Mouse (Mus musculus) small intestine, adult 2 months (tissue): ENCODE measurements around the gene Rfx3. TPM values are rescaled to one million over a fixed set of nuclear protein-coding genes. Genes with fewer than 3 reads are reported as not detected.

Experiments used
- H3K27ac ChIP-seq: fragments of 200-500 bp; 2 replicates; pipeline ENCODE4 v1.5.1; 2012; ENCODE audit warnings: low read depth, low read length, control low read depth, inconsistent platforms; ENCODE audit not compliant: insufficient read depth
- H3K27me3 ChIP-seq: fragments of 200-500 bp; 2 replicates; pipeline ENCODE4 v1.6.1; 2012; ENCODE audit warnings: mild to moderate bottlenecking, moderate library complexity, low read length, inconsistent platforms; ENCODE audit not compliant: control insufficient read depth, insufficient read depth
- H3K36me3 ChIP-seq: fragments of 200-500 bp; 2 replicates; pipeline ENCODE4 v1.6.1; 2012; ENCODE audit warnings: mild to moderate bottlenecking, low read length, control low read depth, inconsistent platforms; ENCODE audit not compliant: control insufficient read depth, insufficient read depth
- H3K4me1 ChIP-seq: fragments of 200-500 bp; 2 replicates; pipeline ENCODE4 v1.6.1; 2012; ENCODE audit warnings: low read length, inconsistent platforms, mixed read lengths; ENCODE audit not compliant: control insufficient read depth, insufficient read depth, insufficient read length
- H3K4me3 ChIP-seq: fragments of 200-500 bp; 2 replicates; pipeline ENCODE4 v1.5.1; 2012; ENCODE audit warnings: low read depth, mild to moderate bottlenecking, control low read depth, inconsistent platforms, low read length, moderate library complexity
- CTCF ChIP-seq: fragments of 200-500 bp; IDR thresholded peaks from 2 replicates; pipeline ENCODE4 v1.5.1; 2012; ENCODE audit warnings: low read depth, mild to moderate bottlenecking, control low read depth, inconsistent platforms, low read length, moderate library complexity, mixed read lengths; ENCODE audit not compliant: insufficient replicate concordance, insufficient read length; ENCODE audit errors: extremely low read depth
- POLR2A ChIP-seq: fragments of 200-500 bp; IDR thresholded peaks from 2 replicates; pipeline ENCODE4 v1.6.1; 2012; ENCODE audit warnings: low read depth, mild to moderate bottlenecking, control low read depth, inconsistent platforms, low read length, moderate library complexity
- WGBS: fragments of 180-500 bp; shearing (Covaris S2); methylation state at CpG from one replicate; pipeline ENCODE4 v1.1.7; 2018; 5-methylcytosine and 5-hydroxymethylcytosine counted together
- polyA plus RNA-seq: library from polyadenylated mRNA; depleted of rRNA; stranded (reverse); fragments of >200 nt; gene quantifications from 2 replicates; pipeline ENCODE4 v1.2.3, GENCODE M21; 2012

Rfx3 gene
- polyA plus RNA-seq, 1 experiment: 0.99 TPM

- Histone ChIP-seq H3K36me3 (no peaks in the 10 kb centered on the region), H3K4me3 (no peak overlapping the region), H3K4me1 (no peaks in the 10 kb centered on the region), H3K27ac (no peak overlapping the region), H3K27me3 (no peaks in the 10 kb centered on the region)
- TF ChIP-seq CTCF (no peak), POLR2A (no peak)
Observed at GRCm38 (mm10) chr19:27817661-27818060, 193.3 kb downstream of the Rfx3 start.

GRCm38 (mm10) chr19:27780030-27780429 is 230.9 kb downstream of the Rfx3 start:
- no peak for TF ChIP-seq POLR2A
- no peak for TF ChIP-seq CTCF
- WGBS: 67% methylated on average over 4 of the region's 4 CpGs
- H3K4me1 ChIP-seq: no peaks in the 10 kb centered on the region

GRCm38 (mm10) chr19:27770716-27771265 is 240.2 kb downstream of the Rfx3 start:
- Histone ChIP-seq H3K27me3 (no peaks in the 10 kb centered on the region), H3K4me1 (no peaks in the 10 kb centered on the region)
- WGBS: 96% methylated on average over 8 of the region's 8 CpGs

More at GRCm38 (mm10) chr19:27780030-27780429, 230.9 kb downstream of the Rfx3 start:
- no peak overlapping the region for H3K4me3 ChIP-seq
- no peak overlapping the region for H3K27ac ChIP-seq
- no peaks in the 10 kb centered on the region for H3K36me3 ChIP-seq
- no peaks in the 10 kb centered on the region for H3K27me3 ChIP-seq

GRCm38 (mm10) chr19:27768444-27768843 is 242.5 kb downstream of the Rfx3 start:
- WGBS: 93% methylated on average over 17 of the region's 17 CpGs
- H3K27me3 ChIP-seq: no peaks in the 10 kb centered on the region
- H3K4me1 ChIP-seq: no peaks in the 10 kb centered on the region
- TF ChIP-seq POLR2A: no peak
- no peak for TF ChIP-seq CTCF
- H3K27ac ChIP-seq: no peak overlapping the region
- no peak overlapping the region for H3K4me3 ChIP-seq
- no peaks in the 10 kb centered on the region; the same call in 1 of the 2 replicates for H3K36me3 ChIP-seq

More at GRCm38 (mm10) chr19:27770716-27771265, 240.2 kb downstream of the Rfx3 start:
- Histone ChIP-seq H3K36me3 (no peaks in the 10 kb centered on the region; the same call in 1 of the 2 replicates), H3K4me3 (no peak overlapping the region), H3K27ac (no peak overlapping the region)
- no peak for TF ChIP-seq POLR2A
- TF ChIP-seq CTCF: no peak

- TF ChIP-seq POLR2A: no peak
- TF ChIP-seq CTCF: no peak
- Histone ChIP-seq H3K27ac (no peak overlapping the region), H3K27me3 (no peaks in the 10 kb centered on the region), H3K4me3 (no peak overlapping the region), H3K4me1 (no peaks in the 10 kb centered on the region), H3K36me3 (no peaks in the 10 kb centered on the region)
- 92% methylated on average over 9 of the region's 9 CpGs for WGBS
Observed at GRCm38 (mm10) chr19:27760309-27760708, 250.7 kb downstream of the Rfx3 start.

- Histone ChIP-seq H3K4me3 (no peak overlapping the region), H3K4me1 (no peaks in the 10 kb centered on the region), H3K27ac (no peak overlapping the region), H3K36me3 (no peaks in the 10 kb centered on the region), H3K27me3 (no peaks in the 10 kb centered on the region)
- TF ChIP-seq CTCF (no peak), POLR2A (no peak)
- WGBS: 85% methylated on average over 8 of the region's 8 CpGs
Observed at GRCm38 (mm10) chr19:27759347-27759746, 251.6 kb downstream of the Rfx3 start.

GRCm38 (mm10) chr19:27747301-27747700 is 263.7 kb downstream of the Rfx3 start:
- no peaks in the 10 kb centered on the region for H3K27me3 ChIP-seq
- no peak overlapping the region for H3K27ac ChIP-seq
- H3K4me3 ChIP-seq: no peak overlapping the region
- H3K36me3 ChIP-seq: no peaks in the 10 kb centered on the region
- no peaks in the 10 kb centered on the region for H3K4me1 ChIP-seq
- no peak for TF ChIP-seq POLR2A
- TF ChIP-seq CTCF: no peak
- 50% methylated on average over 1 of the region's 1 CpGs for WGBS
